Mouse (Mus musculus): ENCODE measurements around the gene Oaz1.

Gene Oaz1

GRCm38 (mm10) chr10:80854913-80855748, 28.7 kb downstream of the Oaz1 start, which contains the start of the genes Lsm7 and Sppl2b:
Gene Lsm7 (minus strand): TSS chr10:80855209.
Gene Sppl2b (plus strand): TSS chr10:80855275.
- DNase-seq (ENCODE audit: low read depth): peak; percentile 90

- no peak for DNase-seq (ENCODE audit: low read depth)
Measured at GRCm38 (mm10) chr10:80855749-80856073, 29.3 kb downstream of the Oaz1 start.

- peak; percentile 64 for DNase-seq (ENCODE audit: low read depth)
Measured at GRCm38 (mm10) chr10:80856267-80856666, 29.8 kb downstream of the Oaz1 start.

GRCm38 (mm10) chr10:80856908-80857307, 30.5 kb downstream of the Oaz1 start:
- no peak for DNase-seq (ENCODE audit: low read depth)

GRCm38 (mm10) chr10:80857386-80857785, 30.9 kb downstream of the Oaz1 start:
- DNase-seq (ENCODE audit: low read depth): no peak

- DNase-seq (ENCODE audit: low read depth): no peak
Measured at GRCm38 (mm10) chr10:80857848-80858247, 31.4 kb downstream of the Oaz1 start.

GRCm38 (mm10) chr10:80858350-80858935, 32.0 kb downstream of the Oaz1 start:
- DNase-seq (ENCODE audit: low read depth): no peak

GRCm38 (mm10) chr10:80862305-80862704, 35.8 kb downstream of the Oaz1 start:
- no peak for DNase-seq (ENCODE audit: low read depth)

- no peak for DNase-seq (ENCODE audit: low read depth)
Measured at GRCm38 (mm10) chr10:80864446-80864845, 38.0 kb downstream of the Oaz1 start.

- no peak for DNase-seq (ENCODE audit: low read depth)
Measured at GRCm38 (mm10) chr10:80870993-80871392, 44.5 kb downstream of the Oaz1 start.

GRCm38 (mm10) chr10:80871581-80871980, 45.1 kb downstream of the Oaz1 start, which contains the start of gene Tmprss9:
Gene Tmprss9 (plus strand): TSS chr10:80871848.
- no peak for DNase-seq (ENCODE audit: low read depth)

GRCm38 (mm10) chr10:80874035-80874434, 47.6 kb downstream of the Oaz1 start:
- DNase-seq (ENCODE audit: low read depth): no peak

- DNase-seq (ENCODE audit: low read depth): no peak
Measured at GRCm38 (mm10) chr10:80876028-80876427, 49.6 kb downstream of the Oaz1 start.

- DNase-seq (ENCODE audit: low read depth): no peak
Measured at GRCm38 (mm10) chr10:80876594-80876993, 50.1 kb downstream of the Oaz1 start.

Measured in fibroblast of lung, adult 2 months (primary cell).